Mouse (Mus musculus): Measurements from ENCODE around the gene Smyd1. TPM values are rescaled to one million over a fixed set of nuclear protein-coding genes. Genes with fewer than 3 reads are reported as not detected.

Gene Smyd1
- polyA plus RNA-seq (2012) = not detected in 2 replicates

GRCm38 (mm10) chr6:71321826-71322283, at the start of gene Smyd1:
Gene Smyd1, minus strand, starts transcription at chr6:71322233.
- Histone ChIP-seq H3K4me1 (ENCODE audit: control insufficient read depth) (no peaks in the 10 kb centered on the region), H3K27me3 (ENCODE audit: control insufficient read depth) (no peaks in the 10 kb centered on the region), H3K9me3 (ENCODE audit: control insufficient read depth, low read length) (no peaks in the 10 kb centered on the region), H3K4me3 (replicated peaks) (no peak within 1 kb of the TSS), H3K36me3 (ENCODE audit: control insufficient read depth) (no peaks in the 10 kb centered on the region)
- TF ChIP-seq GATA1 (IDR thresholded peaks at IDR 0.05; ENCODE audit: low read length) (no peak), TAL1 (IDR thresholded peaks at IDR 0.05; ENCODE audit: low read length) (no peak)

GRCm38 (mm10) chr6:71371085-71371605, 49.1 kb upstream of the Smyd1 start:
- TF ChIP-seq GATA1 (IDR thresholded peaks at IDR 0.05; ENCODE audit: low read length) (no peak), TAL1 (IDR thresholded peaks at IDR 0.05; ENCODE audit: low read length) (no peak)
- no peaks in the 10 kb centered on the region for H3K4me1 ChIP-seq (ENCODE audit: control insufficient read depth)
- H3K9me3 ChIP-seq (ENCODE audit: control insufficient read depth, low read length) = peaks cover 3% of the 10 kb centered on the region; the same call in 1 of the 2 replicates

DNA sequence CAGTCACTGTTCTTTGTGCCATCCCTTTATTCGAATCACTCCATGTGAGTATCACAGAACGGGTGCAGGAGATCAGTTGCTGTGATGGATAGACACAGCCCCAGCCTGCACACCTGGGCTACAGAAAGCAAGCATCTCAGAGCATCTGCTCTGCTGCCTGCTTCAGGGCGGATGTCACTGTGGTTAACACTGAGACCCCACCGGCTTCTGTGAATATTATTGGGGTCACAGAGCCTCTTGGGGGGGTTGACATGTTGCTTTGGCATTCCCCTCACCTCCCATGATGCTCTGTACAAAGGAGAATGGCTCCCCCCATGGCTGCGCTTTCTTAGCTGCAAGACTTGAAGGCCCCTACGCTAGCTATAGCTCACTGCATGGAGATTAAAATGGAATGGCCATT, 47.4 kb upstream of the Smyd1 start:
- Histone ChIP-seq H3K4me1 (ENCODE audit: control insufficient read depth) (no peaks in the 10 kb centered on the region), H3K9me3 (ENCODE audit: control insufficient read depth, low read length) (peaks cover 3% of the 10 kb centered on the region; the same call in 1 of the 2 replicates)

More at GRCm38 (mm10) chr6:71371085-71371605, 49.1 kb upstream of the Smyd1 start:
- H3K27me3 ChIP-seq (ENCODE audit: control insufficient read depth) = no peaks in the 10 kb centered on the region
- no peak overlapping the region for H3K4me3 ChIP-seq (replicated peaks)
- no peaks in the 10 kb centered on the region for H3K36me3 ChIP-seq (ENCODE audit: control insufficient read depth)

GRCm38 (mm10) chr6:71363995-71364394, 42.0 kb upstream of the Smyd1 start:
- Histone ChIP-seq H3K9me3 (ENCODE audit: control insufficient read depth, low read length) (no peaks in the 10 kb centered on the region), H3K36me3 (ENCODE audit: control insufficient read depth) (no peaks in the 10 kb centered on the region), H3K4me3 (replicated peaks) (no peak overlapping the region), H3K27me3 (ENCODE audit: control insufficient read depth) (no peaks in the 10 kb centered on the region), H3K4me1 (ENCODE audit: control insufficient read depth) (no peaks in the 10 kb centered on the region)
- no peak for TF ChIP-seq GATA1 (IDR thresholded peaks at IDR 0.05; ENCODE audit: low read length)
- no peak for TF ChIP-seq TAL1 (IDR thresholded peaks at IDR 0.05; ENCODE audit: low read length)

More for the DNA sequence above, 47.4 kb upstream of the Smyd1 start:
- TF ChIP-seq TAL1 (IDR thresholded peaks at IDR 0.05; ENCODE audit: low read length) = no peak
- TF ChIP-seq GATA1 (IDR thresholded peaks at IDR 0.05; ENCODE audit: low read length) = no peak
- no peaks in the 10 kb centered on the region for H3K27me3 ChIP-seq (ENCODE audit: control insufficient read depth)
- no peaks in the 10 kb centered on the region for H3K36me3 ChIP-seq (ENCODE audit: control insufficient read depth)
- H3K4me3 ChIP-seq (replicated peaks) = no peak overlapping the region

DNA sequence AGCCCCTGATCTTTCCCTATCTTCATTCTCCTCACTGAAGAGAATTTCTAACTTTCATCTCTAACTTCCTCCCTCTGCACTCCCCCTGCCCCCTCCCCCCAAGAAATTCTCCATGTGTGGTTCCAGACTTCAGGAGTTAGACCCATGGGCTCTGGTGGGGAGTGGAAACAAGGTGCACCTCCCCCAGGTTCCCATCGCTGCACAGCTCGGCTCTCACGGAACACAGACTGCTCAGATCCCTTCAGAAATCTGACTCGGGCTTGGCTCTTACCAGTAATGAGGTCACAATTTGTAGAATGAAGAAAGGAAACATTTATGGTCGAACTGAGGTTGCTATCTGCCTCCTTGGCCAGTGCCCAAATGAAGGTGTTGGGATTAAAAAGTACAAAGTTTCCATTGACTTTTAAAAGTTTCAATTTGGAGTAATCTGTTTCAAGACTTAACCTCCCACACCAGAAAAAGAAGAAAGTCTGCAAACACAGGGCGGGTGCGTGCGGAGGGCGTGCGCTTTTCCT, 39.2 kb upstream of the Smyd1 start:
- Histone ChIP-seq H3K4me1 (ENCODE audit: control insufficient read depth) (no peaks in the 10 kb centered on the region), H3K27me3 (ENCODE audit: control insufficient read depth) (no peaks in the 10 kb centered on the region), H3K9me3 (ENCODE audit: control insufficient read depth, low read length) (no peaks in the 10 kb centered on the region), H3K4me3 (replicated peaks) (no peak overlapping the region), H3K36me3 (ENCODE audit: control insufficient read depth) (no peaks in the 10 kb centered on the region)
- TF ChIP-seq TAL1 (IDR thresholded peaks at IDR 0.05; ENCODE audit: low read length) = no peak
- no peak for TF ChIP-seq GATA1 (IDR thresholded peaks at IDR 0.05; ENCODE audit: low read length)

DNA sequence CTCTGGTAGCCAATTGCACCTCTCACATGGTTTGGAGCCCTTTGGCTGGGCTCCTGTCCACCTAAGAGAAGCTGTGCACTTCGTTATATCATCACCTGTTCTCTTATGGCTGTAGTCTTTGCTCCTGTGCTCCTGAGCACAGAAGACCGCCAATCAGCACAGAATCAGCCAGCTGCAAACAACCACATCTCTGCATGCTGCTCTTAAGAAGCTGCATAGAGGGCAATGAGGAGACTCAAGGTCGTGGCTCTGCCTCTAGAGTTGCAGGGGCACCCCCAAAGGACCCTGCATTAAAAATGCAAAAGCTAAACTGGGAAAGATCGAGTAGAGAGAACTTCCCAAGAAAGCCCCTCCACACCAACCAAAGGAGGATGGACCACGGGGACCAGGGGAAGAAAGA, 38.7 kb upstream of the Smyd1 start:
- H3K4me1 ChIP-seq (ENCODE audit: control insufficient read depth) = no peaks in the 10 kb centered on the region
- no peaks in the 10 kb centered on the region for H3K36me3 ChIP-seq (ENCODE audit: control insufficient read depth)
- H3K9me3 ChIP-seq (ENCODE audit: control insufficient read depth, low read length) = no peaks in the 10 kb centered on the region
- no peak for TF ChIP-seq TAL1 (IDR thresholded peaks at IDR 0.05; ENCODE audit: low read length)
- no peak for TF ChIP-seq GATA1 (IDR thresholded peaks at IDR 0.05; ENCODE audit: low read length)
- H3K27me3 ChIP-seq (ENCODE audit: control insufficient read depth) = no peaks in the 10 kb centered on the region
- no peak overlapping the region for H3K4me3 ChIP-seq (replicated peaks)

DNA sequence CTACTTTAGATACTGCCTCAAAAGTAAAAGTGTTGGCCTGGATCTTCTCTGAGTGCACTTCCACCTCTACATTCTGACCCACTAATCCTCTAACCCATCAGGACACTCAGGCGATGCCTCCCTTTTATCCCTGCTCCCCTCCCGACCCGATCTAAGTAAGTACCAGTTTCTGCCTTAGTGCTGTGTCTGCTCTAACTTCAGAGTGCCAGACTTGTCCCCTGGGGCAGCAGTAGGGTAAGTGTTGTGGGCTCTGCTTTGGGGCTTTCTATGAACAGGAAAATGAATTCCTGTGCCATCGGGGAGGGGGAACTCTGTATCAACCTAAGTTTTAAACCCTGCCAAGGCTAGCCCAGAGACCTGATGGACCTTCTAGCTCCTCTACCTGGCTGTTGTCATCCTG, 38.2 kb upstream of the Smyd1 start:
- no peak for TF ChIP-seq GATA1 (IDR thresholded peaks at IDR 0.05; ENCODE audit: low read length)
- TF ChIP-seq TAL1 (IDR thresholded peaks at IDR 0.05; ENCODE audit: low read length) = no peak
- Histone ChIP-seq H3K27me3 (ENCODE audit: control insufficient read depth) (no peaks in the 10 kb centered on the region), H3K9me3 (ENCODE audit: control insufficient read depth, low read length) (no peaks in the 10 kb centered on the region), H3K36me3 (ENCODE audit: control insufficient read depth) (no peaks in the 10 kb centered on the region), H3K4me3 (replicated peaks) (no peak overlapping the region), H3K4me1 (ENCODE audit: control insufficient read depth) (no peaks in the 10 kb centered on the region)

DNA sequence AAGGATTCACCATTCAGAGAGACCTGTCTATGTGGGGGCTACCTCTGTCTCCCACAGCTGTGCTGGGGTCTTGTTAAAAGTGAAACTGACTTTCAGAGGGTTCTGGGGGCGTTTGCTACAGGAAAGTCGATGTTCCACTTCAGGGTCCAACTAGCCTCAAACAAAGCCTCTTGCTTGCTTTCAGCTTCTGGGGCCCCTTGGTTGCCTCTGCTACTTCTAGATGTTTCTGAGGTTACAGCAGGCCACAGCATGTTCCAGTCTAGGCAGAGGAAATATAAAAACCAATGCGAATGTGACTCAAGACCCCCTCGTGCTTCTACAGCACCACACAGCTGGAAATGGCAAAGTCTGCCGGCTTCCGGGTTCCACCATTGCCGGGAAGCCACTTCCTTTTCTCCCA, 35.5 kb upstream of the Smyd1 start:
- no peak for TF ChIP-seq GATA1 (IDR thresholded peaks at IDR 0.05; ENCODE audit: low read length)
- TF ChIP-seq TAL1 (IDR thresholded peaks at IDR 0.05; ENCODE audit: low read length) = no peak
- Histone ChIP-seq H3K27me3 (ENCODE audit: control insufficient read depth) (no peaks in the 10 kb centered on the region), H3K4me3 (replicated peaks) (no peak overlapping the region), H3K36me3 (ENCODE audit: control insufficient read depth) (no peaks in the 10 kb centered on the region), H3K9me3 (ENCODE audit: control insufficient read depth, low read length) (no peaks in the 10 kb centered on the region), H3K4me1 (ENCODE audit: control insufficient read depth) (no peaks in the 10 kb centered on the region)

DNA sequence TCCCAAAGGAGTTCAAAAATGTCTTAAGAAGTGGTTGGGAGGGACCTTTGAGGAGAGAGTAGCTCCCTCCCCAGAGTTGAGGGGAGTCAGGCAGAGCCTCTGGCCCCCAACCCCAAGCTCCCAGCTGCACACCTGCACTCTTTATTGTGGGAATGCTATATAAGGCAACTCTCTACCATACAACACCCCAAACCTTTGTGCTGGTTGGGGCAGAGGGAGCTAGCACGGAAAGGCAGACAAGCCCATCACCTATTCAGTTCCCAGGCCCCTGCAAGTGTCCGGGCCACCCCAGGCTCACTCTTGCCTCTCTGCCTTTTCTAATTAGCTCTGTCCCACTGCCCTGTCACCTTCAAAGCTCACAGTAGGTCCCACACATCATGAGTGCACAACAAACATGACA, 31.7 kb upstream of the Smyd1 start:
- TF ChIP-seq GATA1 (IDR thresholded peaks at IDR 0.05; ENCODE audit: low read length) (no peak), TAL1 (IDR thresholded peaks at IDR 0.05; ENCODE audit: low read length) (no peak)
- H3K27me3 ChIP-seq (ENCODE audit: control insufficient read depth) = no peaks in the 10 kb centered on the region
- H3K36me3 ChIP-seq (ENCODE audit: control insufficient read depth) = no peaks in the 10 kb centered on the region
- H3K4me1 ChIP-seq (ENCODE audit: control insufficient read depth) = no peaks in the 10 kb centered on the region
- no peak overlapping the region for H3K4me3 ChIP-seq (replicated peaks)
- H3K9me3 ChIP-seq (ENCODE audit: control insufficient read depth, low read length) = no peaks in the 10 kb centered on the region
